ENCODE assay signal across 8 mouse cellular contexts in genomic region chr8:70352000-70352384, GRCm38 (mm10). TPM values are rescaled to one million over a fixed set of nuclear protein-coding genes. Genes with fewer than 3 reads are reported as not detected.
DNase-seq lines count a peak whose midpoint lies in the region; ATAC-seq and TF ChIP-seq lines count a peak whose summit lies in the region.

No protein-coding gene starts in this region.

- no peaks in the 10 kb centered on the region for H3K9me3 ChIP-seq in embryonic facial prominence, embryonic 15.5 days (replicated peaks)
- no peaks in the 10 kb centered on the region for H3K9me3 ChIP-seq in intestine, embryonic 16.5 days (ENCODE audit: control insufficient read depth, low read length)
- H3K9me3 ChIP-seq in neural tube, embryonic 14.5 days (ENCODE audit: control insufficient read depth, low read length) = no peaks in the 10 kb centered on the region

- TF ChIP-seq POLR2A in liver, adult 2 months (IDR thresholded peaks at IDR 0.05; ENCODE audit: extremely low read depth, insufficient read depth, low read length) = no peak

- H3K27ac ChIP-seq in liver, adult 2 months (replicated peaks; ENCODE audit: insufficient read depth, low read depth, low read length) = peak overlapping the region; percentile 37
- peak overlapping the region; percentile 63 for H3K27ac ChIP-seq in embryonic facial prominence, embryonic 15.5 days (replicated peaks)
- H3K27ac ChIP-seq in intestine, embryonic 16.5 days (ENCODE audit: low read length) = peak overlapping the region; percentile 83; the same call in 1 of the 2 replicates
- H3K27ac ChIP-seq in neural tube, embryonic 14.5 days (ENCODE audit: low read depth, low read length) = no peak overlapping the region

- H3K4me2 ChIP-seq in embryonic facial prominence, embryonic 15.5 days (replicated peaks) = peak overlapping the region; percentile 98
- peak overlapping the region; percentile 90 for H3K4me2 ChIP-seq in intestine, embryonic 16.5 days (ENCODE audit: low read depth, low read length)
- H3K4me2 ChIP-seq in neural tube, embryonic 14.5 days (ENCODE audit: low read depth, low read length) = peak overlapping the region; percentile 99

- no peak for ATAC-seq in embryonic facial prominence, embryonic 15.5 days (ENCODE audit: insufficient number of reproducible peaks, low FRiP score, low TSS enrichment, low read depth)
- ATAC-seq in intestine, embryonic 16.5 days = no peak
- ATAC-seq in neural tube, embryonic 14.5 days (ENCODE audit: low read depth) = no peak

- H3K79me2 ChIP-seq in liver, adult 2 months (ENCODE audit: control insufficient read depth, insufficient read depth, low read length) = peaks cover 51% of the 10 kb centered on the region; the same call in 1 of the 2 replicates

- no peak for TF ChIP-seq CTCF in liver, adult 2 months (IDR thresholded peaks at IDR 0.05; ENCODE audit: low read depth, low read length)

- H3K36me3 ChIP-seq in liver, adult 2 months (ENCODE audit: control insufficient read depth, insufficient read depth, low read length) = no peaks in the 10 kb centered on the region
- peaks cover 9% of the 10 kb centered on the region; the same call in 1 of the 2 replicates for H3K36me3 ChIP-seq in embryonic facial prominence, embryonic 15.5 days
- H3K36me3 ChIP-seq in intestine, embryonic 16.5 days (ENCODE audit: control insufficient read depth, insufficient read depth, low read length) = 0 out of 2 replicates have a peak, but pooled peaks cover 5% of the 10 kb centered on the region
- peaks cover 4% of the 10 kb centered on the region; the same call in 1 of the 2 replicates for H3K36me3 ChIP-seq in neural tube, embryonic 14.5 days (ENCODE audit: control insufficient read depth, insufficient read depth, low read length)

- H3K27me3 ChIP-seq in liver, adult 2 months (ENCODE audit: control insufficient read depth, insufficient read depth, low read length) = no peaks in the 10 kb centered on the region
- H3K27me3 ChIP-seq in embryonic facial prominence, embryonic 15.5 days = no peaks in the 10 kb centered on the region
- no peaks in the 10 kb centered on the region for H3K27me3 ChIP-seq in intestine, embryonic 16.5 days (replicated peaks; ENCODE audit: control insufficient read depth, insufficient read depth, low read length)
- no peaks in the 10 kb centered on the region; the same call in 1 of the 2 replicates for H3K27me3 ChIP-seq in neural tube, embryonic 14.5 days (ENCODE audit: control insufficient read depth, insufficient read depth, low read length)

- WGBS in liver, adult 2 months = 6% methylated on average over 3 of the region's 3 CpGs
- WGBS in embryonic facial prominence, embryonic 15.5 days = 16% methylated on average over 3 of the region's 3 CpGs
- 21% methylated on average over 3 of the region's 3 CpGs for WGBS in intestine, embryonic 16.5 days
- WGBS in neural tube, embryonic 14.5 days = 32% methylated on average over 3 of the region's 3 CpGs

- peak overlapping the region; percentile 96 for H3K4me3 ChIP-seq in liver, adult 2 months (ENCODE audit: insufficient read depth, low read depth, low read length)
- H3K4me3 ChIP-seq in embryonic facial prominence, embryonic 15.5 days (replicated peaks) = peak overlapping the region; percentile 99
- H3K4me3 ChIP-seq in intestine, embryonic 16.5 days (ENCODE audit: low read length) = peak overlapping the region; percentile 99
- peak overlapping the region; percentile 100 for H3K4me3 ChIP-seq in neural tube, embryonic 14.5 days (ENCODE audit: low read depth, low read length)

- no peak for DNase-seq in liver, adult 2 months (ENCODE audit: extremely low read depth, low read depth, low spot score)
- DNase-seq in liver = no peak
- DNase-seq in ovary, postnatal 14 days (ENCODE audit: low spot score) = no peak
- no peak for DNase-seq in cerebellum, postnatal 4 days (ENCODE audit: low spot score in 2 of 2)
- no peak for DNase-seq in spleen, postnatal 4 days (ENCODE audit: low spot score in 2 of 2)

- peaks cover 44% of the 10 kb centered on the region for H3K4me1 ChIP-seq in liver, adult 2 months (ENCODE audit: control insufficient read depth, insufficient read depth, low read length)
- peaks cover 58% of the 10 kb centered on the region for H3K4me1 ChIP-seq in embryonic facial prominence, embryonic 15.5 days
- peaks cover 46% of the 10 kb centered on the region for H3K4me1 ChIP-seq in intestine, embryonic 16.5 days (ENCODE audit: control insufficient read depth, insufficient read depth, low read length)
- H3K4me1 ChIP-seq in neural tube, embryonic 14.5 days (ENCODE audit: control insufficient read depth, insufficient read depth, low read length) = peaks cover 30% of the 10 kb centered on the region

- H3K9ac ChIP-seq in liver, adult 2 months (ENCODE audit: low read depth, low read length) = peak overlapping the region; percentile 99
- peak overlapping the region; percentile 94 for H3K9ac ChIP-seq in embryonic facial prominence, embryonic 15.5 days
- H3K9ac ChIP-seq in intestine, embryonic 16.5 days (ENCODE audit: low read depth, low read length) = peak overlapping the region; percentile 97
- H3K9ac ChIP-seq in neural tube, embryonic 14.5 days (replicated peaks; ENCODE audit: low read depth, low read length) = peak overlapping the region; percentile 92

RNA-seq across cellular contexts. Expression of gene Upf1, which starts 1.1 kb away (rescaled TPM):
- 19.0 and 26.3 TPM in 2 replicates for total RNA-seq in liver, adult 2 months (2014; rRNA removed)
- polyA plus RNA-seq in liver, adult 2 months (2012; rRNA removed) = 20.3 and 22.3 TPM in 2 replicates
- polyA plus RNA-seq in embryonic facial prominence, embryonic 15.5 days (2015; fragmentation: Nextera tagmentation; extraction: Ambion mirVana) = 18.6 and 21.2 TPM in 2 replicates
- polyA plus RNA-seq in intestine, embryonic 16.5 days (2015; fragmentation: Nextera tagmentation; extraction: Ambion mirVana) = 6.8 and 7.4 TPM in 2 replicates
- polyA plus RNA-seq in neural tube, embryonic 14.5 days (2014; fragmentation: Nextera tagmentation; extraction: Ambion mirVana) = 14.4 and 15.0 TPM in 2 replicates

RNA-seq across cellular contexts. Expression of gene Comp, which starts 21.4 kb away (rescaled TPM):
- not detected in 2 replicates for total RNA-seq in liver, adult 2 months (2014; rRNA removed)
- polyA plus RNA-seq in liver, adult 2 months (2012; rRNA removed) = 0.24 TPM in 1 of 2 replicates, not detected in the other
- polyA plus RNA-seq in embryonic facial prominence, embryonic 15.5 days (2015; fragmentation: Nextera tagmentation; extraction: Ambion mirVana) = 5.1 and 7.3 TPM in 2 replicates
- 0.39 and 0.51 TPM in 2 replicates for polyA plus RNA-seq in intestine, embryonic 16.5 days (2015; fragmentation: Nextera tagmentation; extraction: Ambion mirVana)
- polyA plus RNA-seq in neural tube, embryonic 14.5 days (2014; fragmentation: Nextera tagmentation; extraction: Ambion mirVana) = 0.20 and 0.41 TPM in 2 replicates

RNA-seq across cellular contexts. Expression of gene Gdf1, which starts 22.4 kb away (rescaled TPM):
- not detected in 2 replicates for total RNA-seq in liver, adult 2 months (2014; rRNA removed)
- not detected in 2 replicates for polyA plus RNA-seq in liver, adult 2 months (2012; rRNA removed)
- polyA plus RNA-seq in embryonic facial prominence, embryonic 15.5 days (2015; fragmentation: Nextera tagmentation; extraction: Ambion mirVana) = 1.7 and 2.6 TPM in 2 replicates
- 0.53 and 0.78 TPM in 2 replicates for polyA plus RNA-seq in intestine, embryonic 16.5 days (2015; fragmentation: Nextera tagmentation; extraction: Ambion mirVana)
- 2.1 and 7.5 TPM in 2 replicates for polyA plus RNA-seq in neural tube, embryonic 14.5 days (2014; fragmentation: Nextera tagmentation; extraction: Ambion mirVana)

RNA-seq across cellular contexts. Expression of gene Cers1, which starts 36.4 kb away (rescaled TPM):
- total RNA-seq in liver, adult 2 months (2014; rRNA removed) = not detected in 2 replicates
- polyA plus RNA-seq in liver, adult 2 months (2012; rRNA removed) = 0.04 TPM in 2 replicates
- 8.9 and 9.3 TPM in 2 replicates for polyA plus RNA-seq in embryonic facial prominence, embryonic 15.5 days (2015; fragmentation: Nextera tagmentation; extraction: Ambion mirVana)
- 2.1 and 3.2 TPM in 2 replicates for polyA plus RNA-seq in intestine, embryonic 16.5 days (2015; fragmentation: Nextera tagmentation; extraction: Ambion mirVana)
- 33.4 and 42.9 TPM in 2 replicates for polyA plus RNA-seq in neural tube, embryonic 14.5 days (2014; fragmentation: Nextera tagmentation; extraction: Ambion mirVana)

RNA-seq across cellular contexts. Expression of gene Cope, which starts 49.7 kb away (rescaled TPM):
- total RNA-seq in liver, adult 2 months (2014; rRNA removed) = 169 and 197 TPM in 2 replicates
- polyA plus RNA-seq in liver, adult 2 months (2012; rRNA removed) = 327 and 394 TPM in 2 replicates
- polyA plus RNA-seq in embryonic facial prominence, embryonic 15.5 days (2015; fragmentation: Nextera tagmentation; extraction: Ambion mirVana) = 377 and 397 TPM in 2 replicates
- 432 and 443 TPM in 2 replicates for polyA plus RNA-seq in intestine, embryonic 16.5 days (2015; fragmentation: Nextera tagmentation; extraction: Ambion mirVana)
- 285 and 327 TPM in 2 replicates for polyA plus RNA-seq in neural tube, embryonic 14.5 days (2014; fragmentation: Nextera tagmentation; extraction: Ambion mirVana)
